Mouse (Mus musculus) limb, embryonic 11.5 days (tissue): ENCODE measurements around the gene Fyttd1. TPM values are rescaled to one million over a fixed set of nuclear protein-coding genes. Genes with fewer than 3 reads are reported as not detected.

Source experiments
- ATAC-seq: fragments of 200-750 bp; cut with Nextera tagmentation; 2 replicates; pipeline ENCODE4 v1.8.0; 2017; ENCODE audit warnings: low read depth; ENCODE audit not compliant: insufficient number of reproducible peaks, low FRiP score, low TSS enrichment
- DNase-seq: peaks from one replicate; pipeline ENCODE4 v3.0.0-alpha.2; 2015; ENCODE audit warnings: low spot score
- H3K27ac ChIP-seq: fragments of 300-500 bp; sonication (generic); replicated peaks from 2 replicates; pipeline ENCODE4 v1.5.1; 2014; ENCODE audit warnings: low read depth, mild to moderate bottlenecking, low read length
- H3K27me3 ChIP-seq: fragments of 300-500 bp; sonication (generic); 2 replicates; pipeline ENCODE4 v1.6.1; 2014; ENCODE audit warnings: mild to moderate bottlenecking, low read length, mixed read lengths; ENCODE audit not compliant: control insufficient read depth, insufficient read depth
- H3K36me3 ChIP-seq: fragments of 300-500 bp; sonication (generic); 2 replicates; pipeline ENCODE4 v1.6.1; 2014; ENCODE audit warnings: mild to moderate bottlenecking, low read length, moderate library complexity, mixed read lengths; ENCODE audit not compliant: control insufficient read depth, insufficient read depth
- H3K4me1 ChIP-seq: fragments of 300-500 bp; sonication (generic); 2 replicates; pipeline ENCODE4 v1.6.1; 2014; ENCODE audit warnings: low read length, mixed read lengths; ENCODE audit not compliant: control insufficient read depth, insufficient read depth
- H3K4me2 ChIP-seq: fragments of 300-500 bp; sonication (generic); 2 replicates; pipeline ENCODE4 v1.6.1; 2014; ENCODE audit warnings: low read depth, mild to moderate bottlenecking, moderate library complexity; ENCODE audit not compliant: severe bottlenecking
- H3K4me3 ChIP-seq: fragments of 300-500 bp; sonication (generic); 2 replicates; pipeline ENCODE4 v1.5.1; 2014; ENCODE audit warnings: low read depth, low read length
- H3K9ac ChIP-seq: fragments of 300-500 bp; sonication (generic); 2 replicates; pipeline ENCODE4 v1.6.1; 2014; ENCODE audit warnings: mild to moderate bottlenecking, low read length
- H3K9me3 ChIP-seq: fragments of 300-500 bp; sonication (generic); 2 replicates; pipeline ENCODE4 v1.6.1; 2016; ENCODE audit warnings: low read length; ENCODE audit not compliant: control insufficient read depth
- WGBS: fragments of 180-500 bp; shearing (Covaris S2); extraction: QIAGEN DNeasy Blood & Tissue Kit; methylation state at CpG from one replicate; pipeline ENCODE4 v1.1.7; 2014; 5-methylcytosine and 5-hydroxymethylcytosine counted together
- polyA plus RNA-seq: library from polyadenylated mRNA; unstranded; fragments of >200 nt; fragmentation: Nextera tagmentation; extraction: Ambion mirVana; gene quantifications from 2 replicates; pipeline ENCODE4 v1.2.1, GENCODE M21; 2014

Fyttd1 gene
- polyA plus RNA-seq, 1 experiment from 2014 or later = 123 TPM

DNA sequence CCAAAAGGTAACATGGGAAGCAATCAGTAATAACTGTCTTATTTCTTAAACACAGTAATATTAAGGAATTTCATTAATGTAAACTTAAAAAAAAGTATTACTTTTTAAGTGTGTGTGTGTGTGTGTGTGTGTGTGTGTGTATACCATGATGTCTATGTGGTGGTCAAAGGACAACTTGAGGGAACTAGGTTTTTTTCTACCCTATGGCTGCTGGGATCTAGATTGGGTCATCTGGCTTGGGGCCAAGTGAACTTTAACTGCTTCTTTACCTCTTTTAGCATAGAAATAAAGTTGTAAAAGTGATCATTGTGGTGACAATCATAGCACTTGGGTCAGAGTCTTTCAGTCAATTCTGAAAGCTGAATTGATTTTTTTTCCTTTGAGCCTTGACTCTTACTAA is 18.8 kb downstream of the Fyttd1 start:
- ATAC-seq = no peak
- no peak overlapping the region for H3K4me3 ChIP-seq
- H3K36me3 ChIP-seq = peaks cover 14% of the 10 kb centered on the region; the same call in 1 of the 2 replicates
- no peaks in the 10 kb centered on the region for H3K4me1 ChIP-seq
- no peak overlapping the region for H3K27ac ChIP-seq
- no peak overlapping the region for H3K4me2 ChIP-seq
- no peaks in the 10 kb centered on the region for H3K9me3 ChIP-seq
- no peak for DNase-seq
- H3K27me3 ChIP-seq = no peaks in the 10 kb centered on the region
- no peak overlapping the region for H3K9ac ChIP-seq

DNA sequence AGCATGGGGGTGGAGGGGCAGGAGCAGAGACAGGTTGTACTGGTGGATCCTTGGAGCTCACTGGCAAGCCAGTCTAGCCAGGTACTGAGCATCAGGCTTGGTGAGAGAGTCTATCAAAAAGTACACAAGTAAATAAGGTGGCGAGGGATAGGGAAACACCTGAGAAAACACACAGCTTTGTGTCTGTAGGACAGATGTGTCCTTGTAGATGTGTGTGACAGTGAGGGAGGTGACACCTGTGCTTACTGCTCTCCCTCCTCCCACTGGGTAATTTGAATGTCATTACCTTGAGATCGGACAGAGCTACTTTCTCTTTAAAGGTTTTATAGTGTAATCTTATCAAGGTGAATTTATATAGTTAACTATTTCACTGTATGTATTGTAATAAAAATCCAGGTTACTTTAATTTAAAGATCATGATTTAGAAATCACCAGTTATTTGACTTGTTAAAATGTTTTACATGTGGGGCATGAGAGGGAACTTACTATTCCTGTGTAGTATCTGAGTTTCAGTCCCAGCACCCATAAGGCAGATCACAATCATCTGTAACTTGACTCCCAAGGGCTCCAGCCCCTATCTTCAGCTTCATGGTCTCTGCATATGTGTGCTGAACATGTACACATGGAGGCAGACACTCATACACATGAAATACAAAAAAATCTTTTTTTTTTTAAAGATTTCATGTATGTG is 24.2 kb downstream of the Fyttd1 start:
- DNase-seq (no peak), ATAC-seq (no peak)
- Histone ChIP-seq H3K9ac (no peak overlapping the region), H3K27me3 (no peaks in the 10 kb centered on the region), H3K4me3 (no peak overlapping the region), H3K27ac (no peak overlapping the region), H3K36me3 (peaks cover 5% of the 10 kb centered on the region; the same call in 1 of the 2 replicates), H3K9me3 (no peaks in the 10 kb centered on the region), H3K4me2 (no peak overlapping the region), H3K4me1 (no peaks in the 10 kb centered on the region)
- WGBS = 92% methylated on average over 2 of the region's 2 CpGs

DNA sequence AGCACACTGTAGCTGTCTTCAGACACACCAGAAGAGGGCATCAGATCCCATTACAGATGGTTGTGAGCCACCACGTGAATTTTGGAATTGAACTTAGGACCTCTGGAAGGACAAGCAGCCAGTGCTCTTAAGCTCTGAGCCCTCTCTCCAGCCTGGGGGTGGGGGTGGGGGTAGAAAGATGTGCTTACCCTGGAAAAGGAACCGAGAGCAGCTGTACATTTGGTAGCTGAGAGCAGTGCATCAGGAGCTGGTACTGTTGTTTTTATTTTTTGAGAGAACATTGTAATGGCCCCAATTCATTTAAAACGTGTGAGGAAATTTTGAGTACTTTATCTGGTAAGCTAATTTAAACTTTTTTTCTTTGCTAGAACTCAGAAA is 24.7 kb downstream of the Fyttd1 start:
- WGBS = 70% methylated on average over 3 of the region's 3 CpGs
- DNase-seq (no peak), ATAC-seq (no peak)
- H3K36me3 ChIP-seq = peaks cover 5% of the 10 kb centered on the region; the same call in 1 of the 2 replicates
- no peak overlapping the region for H3K27ac ChIP-seq
- no peak overlapping the region for H3K4me2 ChIP-seq
- H3K9ac ChIP-seq = no peak overlapping the region
- no peaks in the 10 kb centered on the region for H3K9me3 ChIP-seq
- no peaks in the 10 kb centered on the region for H3K4me1 ChIP-seq
- H3K27me3 ChIP-seq = no peaks in the 10 kb centered on the region
- H3K4me3 ChIP-seq = no peak overlapping the region

DNA sequence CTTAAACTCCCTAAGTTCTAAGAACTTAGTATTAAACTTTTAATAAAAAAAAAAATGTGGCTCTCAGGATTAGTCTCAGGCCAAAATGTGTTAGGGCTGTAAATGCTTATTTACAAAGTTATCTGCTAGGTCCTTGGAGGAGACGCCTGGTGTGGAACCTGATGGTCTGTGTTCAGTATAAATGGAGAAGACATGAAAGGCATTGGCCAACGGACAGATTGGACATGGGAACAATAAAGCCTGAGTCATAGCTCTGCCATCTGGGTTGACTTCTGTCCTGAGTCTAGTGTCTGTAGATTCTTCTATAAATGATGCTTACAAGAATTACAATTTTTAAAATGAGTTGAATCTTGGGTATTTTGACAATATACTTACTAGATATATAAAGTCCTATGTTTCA is 28.9 kb downstream of the Fyttd1 start:
- no peaks in the 10 kb centered on the region; the same call in 1 of the 2 replicates for H3K36me3 ChIP-seq
- H3K4me3 ChIP-seq = no peak overlapping the region
- H3K4me1 ChIP-seq = no peaks in the 10 kb centered on the region
- 76% methylated on average over 2 of the region's 2 CpGs for WGBS
- no peaks in the 10 kb centered on the region for H3K27me3 ChIP-seq
- no peak overlapping the region for H3K9ac ChIP-seq
- ATAC-seq = no peak
- no peak overlapping the region for H3K4me2 ChIP-seq
- H3K9me3 ChIP-seq = no peaks in the 10 kb centered on the region
- DNase-seq = no peak
- H3K27ac ChIP-seq = no peak overlapping the region

DNA sequence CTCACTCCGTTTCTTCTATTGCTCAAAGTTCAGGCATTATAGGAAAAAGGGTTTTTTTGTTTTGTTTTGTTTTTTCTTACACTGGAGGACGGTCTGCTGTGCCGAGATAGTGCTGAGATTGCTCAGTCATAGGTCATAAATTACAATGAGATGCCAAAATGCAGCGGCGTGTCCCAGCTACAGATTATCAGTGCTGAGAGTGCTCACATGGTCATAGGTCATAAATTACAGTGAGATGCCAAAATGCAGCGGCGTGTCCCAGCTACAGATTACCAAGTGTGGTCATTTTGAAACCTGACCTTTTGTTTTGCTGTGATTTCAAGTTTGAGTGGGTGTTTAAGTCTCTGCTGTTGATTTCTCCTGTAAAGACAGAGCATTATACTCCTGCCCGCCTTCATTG is 29.4 kb downstream of the Fyttd1 start:
- WGBS = 74% methylated on average over 8 of the region's 8 CpGs
- Histone ChIP-seq H3K27ac (no peak overlapping the region), H3K27me3 (no peaks in the 10 kb centered on the region), H3K4me1 (no peaks in the 10 kb centered on the region), H3K9me3 (no peaks in the 10 kb centered on the region), H3K9ac (no peak overlapping the region), H3K4me3 (no peak overlapping the region), H3K4me2 (no peak overlapping the region), H3K36me3 (no peaks in the 10 kb centered on the region; the same call in 1 of the 2 replicates)
- ATAC-seq = no peak
- DNase-seq = no peak

DNA sequence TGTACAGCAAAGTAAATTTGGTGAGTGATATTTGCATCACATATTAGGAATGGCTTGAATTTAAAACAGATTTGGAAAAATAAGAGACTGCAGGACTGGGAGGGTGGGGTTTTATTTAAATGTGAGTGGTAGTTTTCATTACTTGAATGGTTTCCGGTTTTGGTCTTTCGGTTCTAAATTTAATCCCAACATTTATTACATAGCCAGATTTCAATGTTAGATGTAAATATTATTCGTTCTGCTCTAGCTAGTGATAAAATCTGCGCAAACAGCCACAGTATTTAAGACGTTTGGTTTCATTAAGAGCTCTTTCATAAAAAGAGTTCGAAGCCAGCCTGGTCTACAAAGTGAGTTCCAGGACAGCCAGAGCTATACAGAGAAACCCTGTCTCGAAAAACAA is 35.9 kb downstream of the Fyttd1 start:
- no peaks in the 10 kb centered on the region for H3K36me3 ChIP-seq
- no peak overlapping the region for H3K27ac ChIP-seq
- DNase-seq = no peak
- 0 out of 2 replicates have a peak, but pooled peaks cover 2% of the 10 kb centered on the region for H3K4me1 ChIP-seq
- no peaks in the 10 kb centered on the region for H3K27me3 ChIP-seq
- H3K4me3 ChIP-seq = no peak overlapping the region
- ATAC-seq = no peak
- no peaks in the 10 kb centered on the region for H3K9me3 ChIP-seq
- 71% methylated on average over 7 of the region's 7 CpGs for WGBS
- no peak overlapping the region; the same call in 1 of the 2 replicates for H3K9ac ChIP-seq
- no peak overlapping the region for H3K4me2 ChIP-seq

DNA sequence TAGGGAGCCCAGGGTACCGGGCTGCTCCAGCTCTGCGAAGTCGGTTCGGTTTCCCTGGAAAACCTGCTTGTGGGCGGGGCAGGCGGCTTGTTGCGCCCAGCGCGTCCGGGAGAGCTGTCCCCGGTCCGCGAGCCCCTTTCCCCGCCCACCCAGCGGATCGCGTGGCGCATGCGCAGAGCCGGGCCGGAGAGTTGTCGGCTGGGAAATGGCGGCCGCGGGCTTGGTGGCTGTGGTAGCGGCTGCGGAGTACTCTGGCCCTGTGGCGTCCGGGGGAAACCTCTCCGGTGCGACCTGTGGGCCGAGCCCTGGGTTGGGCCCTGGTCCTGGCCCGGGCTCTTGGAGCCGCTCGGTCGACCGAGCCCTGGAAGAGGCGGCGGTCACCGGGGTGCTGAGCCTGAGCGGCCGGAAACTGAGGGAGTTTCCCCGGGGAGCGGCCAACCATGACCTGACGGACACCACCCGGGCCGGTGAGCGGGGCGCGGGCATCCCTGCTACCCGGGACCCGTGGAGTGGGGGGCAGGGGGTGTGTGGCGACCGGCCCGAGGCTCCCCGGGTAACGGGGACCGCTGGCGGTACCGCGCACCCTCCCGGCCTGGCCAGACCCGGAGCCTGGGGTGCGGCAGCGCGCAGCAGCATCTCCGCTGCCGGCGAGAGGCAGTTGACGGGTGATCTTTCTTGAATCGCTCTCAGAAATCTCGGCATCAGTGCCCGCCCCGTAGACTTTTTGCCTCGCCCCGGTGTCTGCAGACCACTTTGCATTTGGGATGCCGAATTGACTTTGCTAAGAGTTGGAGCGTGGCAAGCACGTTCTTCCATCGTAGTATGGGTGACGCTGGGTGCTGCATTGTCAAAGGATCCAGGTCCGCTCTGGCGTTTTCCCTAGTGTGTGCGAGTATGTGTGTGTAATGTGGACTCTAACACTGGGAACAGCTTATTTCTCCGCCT is 36.9 kb downstream of the Fyttd1 start, which contains the start of gene Lrch3:
Gene Lrch3 (plus strand): TSS at position 164 of the 945 bp plus-strand sequence.
- peak within 1 kb of the TSS; percentile 62; the same call in 1 of the 2 replicates for H3K27ac ChIP-seq
- WGBS = under 1% methylated on average over 75 of the region's 85 CpGs
- H3K9me3 ChIP-seq = no peaks in the 10 kb centered on the region
- H3K4me3 ChIP-seq = peak within 1 kb of the TSS; percentile 99
- no peaks in the 10 kb centered on the region for H3K27me3 ChIP-seq
- peak within 1 kb of the TSS; percentile 95 for H3K9ac ChIP-seq
- DNase-seq (peak; percentile 98), ATAC-seq (peak; percentile 82)
- H3K36me3 ChIP-seq = no peaks in the 10 kb centered on the region
- H3K4me1 ChIP-seq = 0 out of 2 replicates have a peak, but pooled peaks cover 2% of the 10 kb centered on the region
- peak within 1 kb of the TSS; percentile 64 for H3K4me2 ChIP-seq

DNA sequence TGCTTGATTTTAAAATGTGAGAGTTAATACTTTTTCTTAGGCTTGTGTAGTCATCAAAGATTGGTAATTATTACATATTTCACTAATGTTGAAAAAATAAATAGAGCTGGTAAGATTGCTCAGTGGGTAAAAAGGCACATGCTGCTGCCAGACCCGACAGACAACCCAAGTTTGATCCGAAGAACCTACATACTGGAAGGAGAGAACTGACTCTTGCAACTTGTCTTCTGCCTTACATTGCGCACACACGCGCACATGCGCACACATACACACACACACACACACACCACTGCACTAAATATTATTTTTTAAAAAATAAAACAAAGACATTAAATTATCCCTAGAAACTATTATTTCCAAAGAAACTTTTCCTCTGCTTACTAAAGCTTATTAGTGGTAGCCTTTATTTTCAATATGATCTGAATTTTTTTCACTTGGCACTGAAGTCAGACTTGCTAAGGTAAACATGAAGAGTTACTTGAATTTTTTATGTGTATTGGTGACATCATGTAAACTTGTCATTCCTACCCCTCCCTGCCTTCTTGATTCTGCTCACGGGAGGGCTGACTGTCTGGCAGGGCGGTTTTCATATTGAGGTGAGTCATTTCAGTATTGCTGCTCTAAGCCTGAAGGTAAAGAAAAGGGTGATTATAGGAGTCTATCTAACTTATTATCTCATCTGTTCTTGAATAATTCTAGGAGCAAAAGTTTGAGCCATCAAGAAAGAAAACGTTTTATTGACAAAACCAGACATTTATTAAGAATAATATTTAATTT is 38.2 kb downstream of the Fyttd1 start:
- H3K27me3 ChIP-seq = no peaks in the 10 kb centered on the region
- H3K9me3 ChIP-seq = no peaks in the 10 kb centered on the region
- 0 out of 2 replicates have a peak, but pooled peaks cover 2% of the 10 kb centered on the region for H3K4me1 ChIP-seq
- no peaks in the 10 kb centered on the region for H3K36me3 ChIP-seq
- no peak overlapping the region for H3K27ac ChIP-seq
- no peak for DNase-seq
- 82% methylated on average over 9 of the region's 9 CpGs for WGBS
- no peak for ATAC-seq
- H3K4me2 ChIP-seq = no peak overlapping the region
- H3K9ac ChIP-seq = no peak overlapping the region
- no peak overlapping the region; the same call in 1 of the 2 replicates for H3K4me3 ChIP-seq
